Mouse (Mus musculus) hindbrain, embryonic 13.5 days (tissue): ENCODE measurements around the gene C1qa. TPM values are rescaled to one million over a fixed set of nuclear protein-coding genes. Genes with fewer than 3 reads are reported as not detected.

Source experiments
- ATAC-seq: fragments of 200-750 bp; cut with Nextera tagmentation; 2 replicates; pipeline ENCODE4 v1.8.0; 2017; ENCODE audit warnings: moderate TSS enrichment; ENCODE audit not compliant: low FRiP score
- H3K27ac ChIP-seq: fragments of 300-500 bp; sonication (generic); 2 replicates; pipeline ENCODE4 v1.5.1; 2015; ENCODE audit warnings: inconsistent platforms, mild to moderate bottlenecking, moderate library complexity
- H3K27me3 ChIP-seq: fragments of 300-500 bp; sonication (generic); 2 replicates; pipeline ENCODE4 v1.6.1; 2015; ENCODE audit warnings: mild to moderate bottlenecking, inconsistent platforms
- H3K36me3 ChIP-seq: fragments of 300-500 bp; sonication (generic); 2 replicates; pipeline ENCODE4 v1.6.1; 2015; ENCODE audit warnings: mild to moderate bottlenecking, inconsistent platforms
- H3K4me1 ChIP-seq: fragments of 300-500 bp; sonication (generic); replicated peaks from 2 replicates; pipeline ENCODE4 v1.6.1; 2015; ENCODE audit warnings: inconsistent platforms
- H3K4me2 ChIP-seq: fragments of 300-500 bp; sonication (generic); 2 replicates; pipeline ENCODE4 v1.6.1; 2015; ENCODE audit warnings: inconsistent platforms, mild to moderate bottlenecking, moderate library complexity
- H3K4me3 ChIP-seq: fragments of 300-500 bp; sonication (generic); 2 replicates; pipeline ENCODE4 v1.5.1; 2015; ENCODE audit warnings: mild to moderate bottlenecking, inconsistent platforms
- H3K9ac ChIP-seq: fragments of 300-500 bp; sonication (generic); 2 replicates; pipeline ENCODE4 v1.6.1; 2015; ENCODE audit warnings: mild to moderate bottlenecking, inconsistent platforms
- H3K9me3 ChIP-seq: fragments of 300-500 bp; sonication (generic); 2 replicates; pipeline ENCODE4 v1.6.1; 2016; ENCODE audit warnings: inconsistent platforms
- WGBS: fragments of 180-500 bp; shearing (Covaris S2); methylation state at CpG from one replicate; pipeline ENCODE4 v1.1.7; 2015; 5-methylcytosine and 5-hydroxymethylcytosine counted together
- polyA plus RNA-seq: library from polyadenylated mRNA; unstranded; fragments of >200 nt; fragmentation: Nextera tagmentation; extraction: Ambion mirVana; gene quantifications from 2 replicates; pipeline ENCODE4 v1.2.1, GENCODE M21; 2015

Gene C1qa
- polyA plus RNA-seq, 1 experiment from 2014 or later: 24.6 TPM

DNA sequence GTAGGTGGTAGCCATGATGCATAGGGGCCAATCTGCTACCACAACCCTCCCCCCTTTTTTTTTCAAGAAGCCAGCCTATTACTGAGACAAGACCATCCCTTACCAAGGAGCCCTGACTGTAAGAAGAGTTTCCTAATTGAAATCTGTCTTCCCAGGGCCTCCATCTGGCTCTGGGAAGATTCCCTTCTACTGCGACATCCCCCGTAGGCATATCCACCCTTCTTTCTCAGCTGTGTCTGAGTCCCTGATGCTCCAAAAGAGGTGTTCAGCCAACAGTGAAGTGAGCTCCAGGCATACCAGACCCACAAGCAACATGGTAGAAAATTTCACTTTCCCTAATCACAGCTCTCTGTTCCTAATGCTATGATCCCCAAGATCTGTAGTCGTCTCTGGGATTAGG lies 20.9 kb upstream of the C1qa start:
- no peak overlapping the region for H3K9ac ChIP-seq
- no peak overlapping the region for H3K27ac ChIP-seq
- no peak overlapping the region for H3K4me2 ChIP-seq
- WGBS: 88% methylated on average over 3 of the region's 3 CpGs
- no peak for ATAC-seq
- no peaks in the 10 kb centered on the region for H3K9me3 ChIP-seq
- H3K27me3 ChIP-seq: peaks cover 48% of the 10 kb centered on the region
- H3K4me1 ChIP-seq: peaks cover 21% of the 10 kb centered on the region
- no peak overlapping the region for H3K4me3 ChIP-seq
- no peaks in the 10 kb centered on the region for H3K36me3 ChIP-seq

GRCm38 (mm10) chr4:136918834-136919233 lies 20.2 kb upstream of the C1qa start:
- Histone ChIP-seq H3K9me3 (no peaks in the 10 kb centered on the region), H3K9ac (no peak overlapping the region), H3K27ac (no peak overlapping the region), H3K27me3 (peaks cover 44% of the 10 kb centered on the region), H3K4me1 (peaks cover 21% of the 10 kb centered on the region), H3K4me3 (no peak overlapping the region), H3K4me2 (no peak overlapping the region), H3K36me3 (no peaks in the 10 kb centered on the region)
- WGBS: 86% methylated on average over 8 of the region's 8 CpGs
- no peak for ATAC-seq

DNA sequence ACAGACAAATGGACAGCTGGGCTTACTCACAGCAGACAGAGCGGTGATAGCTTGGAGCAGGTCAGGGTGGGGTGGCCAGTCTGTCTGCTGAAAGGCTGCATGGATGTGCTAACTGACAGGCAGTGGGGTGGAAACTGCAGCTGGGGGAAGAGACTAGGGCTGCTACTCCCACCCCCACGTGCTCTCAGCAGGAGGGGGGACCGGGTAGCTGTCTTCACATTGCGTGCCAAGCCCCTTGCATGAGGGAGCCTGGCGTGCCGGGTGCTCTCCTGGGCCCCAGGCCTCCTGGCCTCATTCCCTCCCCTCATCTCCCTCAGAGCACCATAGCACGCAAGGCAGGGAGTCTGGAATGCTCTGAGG lies 18.5 kb upstream of the C1qa start:
- Histone ChIP-seq H3K4me1 (peaks cover 30% of the 10 kb centered on the region), H3K9ac (peak overlapping the region; percentile 43), H3K4me3 (no peak overlapping the region), H3K27ac (peak overlapping the region; percentile 70; the same call in 1 of the 2 replicates), H3K36me3 (no peaks in the 10 kb centered on the region), H3K4me2 (no peak overlapping the region), H3K9me3 (no peaks in the 10 kb centered on the region), H3K27me3 (peaks cover 37% of the 10 kb centered on the region; the same call in 1 of the 2 replicates)
- ATAC-seq: 0 out of 2 replicates have a peak, but pooled peaks have one; percentile 23
- WGBS: 30% methylated on average over 7 of the region's 7 CpGs

GRCm38 (mm10) chr4:136916359-136917164 lies 18.0 kb upstream of the C1qa start:
- no peak for ATAC-seq
- peak overlapping the region; percentile 43 for H3K9ac ChIP-seq

GRCm38 (mm10) chr4:136912841-136913240 lies 14.2 kb upstream of the C1qa start:
- H3K27ac ChIP-seq: peak overlapping the region; percentile 53; the same call in 1 of the 2 replicates
- no peaks in the 10 kb centered on the region for H3K9me3 ChIP-seq
- no peak for ATAC-seq
- H3K4me1 ChIP-seq: peaks cover 41% of the 10 kb centered on the region
- peaks cover 39% of the 10 kb centered on the region for H3K27me3 ChIP-seq
- no peaks in the 10 kb centered on the region for H3K36me3 ChIP-seq
- 10% methylated on average over 9 of the region's 9 CpGs for WGBS
- no peak overlapping the region for H3K9ac ChIP-seq
- no peak overlapping the region for H3K4me3 ChIP-seq
- H3K4me2 ChIP-seq: no peak overlapping the region

More at GRCm38 (mm10) chr4:136916359-136917164, 18.0 kb upstream of the C1qa start:
- H3K27me3 ChIP-seq: peaks cover 37% of the 10 kb centered on the region; the same call in 1 of the 2 replicates
- H3K27ac ChIP-seq: peak overlapping the region; percentile 70
- H3K4me1 ChIP-seq: peaks cover 33% of the 10 kb centered on the region
- no peaks in the 10 kb centered on the region for H3K36me3 ChIP-seq
- no peak overlapping the region for H3K4me2 ChIP-seq
- H3K9me3 ChIP-seq: no peaks in the 10 kb centered on the region
- 44% methylated on average over 20 of the region's 20 CpGs for WGBS
- H3K4me3 ChIP-seq: no peak overlapping the region

DNA sequence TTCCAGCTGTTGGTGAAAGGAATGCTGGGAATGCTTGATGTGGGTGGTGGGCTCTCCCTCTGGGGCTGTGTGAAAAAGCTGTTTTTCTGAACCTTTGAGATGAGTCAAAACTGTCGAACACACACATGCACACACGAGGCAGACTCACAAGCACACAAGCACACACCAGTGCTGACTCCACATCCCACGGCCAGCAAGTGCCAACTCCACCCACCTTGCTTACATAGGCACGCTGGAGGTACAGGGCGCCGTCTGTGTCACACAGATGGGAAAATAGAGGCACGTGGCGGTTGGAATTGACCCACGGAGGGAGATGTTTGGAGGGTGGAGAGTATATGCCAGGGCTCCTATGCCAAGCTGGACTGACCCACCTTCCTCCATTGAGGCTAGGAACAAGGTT lies 13.2 kb upstream of the C1qa start:
- Histone ChIP-seq H3K4me3 (no peak overlapping the region), H3K9ac (0 out of 2 replicates have a peak overlapping the region, but pooled peaks have one; percentile 46), H3K27ac (peak overlapping the region; percentile 25; the same call in 1 of the 2 replicates), H3K27me3 (peaks cover 43% of the 10 kb centered on the region), H3K9me3 (no peaks in the 10 kb centered on the region), H3K4me2 (peak overlapping the region; percentile 42), H3K4me1 (peaks cover 32% of the 10 kb centered on the region), H3K36me3 (no peaks in the 10 kb centered on the region)
- whole genome bisulfite sequencing: 37% methylated on average over 9 of the region's 9 CpGs
- ATAC-seq: no peak

- Histone ChIP-seq H3K27ac (peak overlapping the region; percentile 25), H3K9me3 (no peaks in the 10 kb centered on the region), H3K36me3 (no peaks in the 10 kb centered on the region), H3K4me1 (peaks cover 27% of the 10 kb centered on the region), H3K4me3 (0 out of 2 replicates have a peak overlapping the region, but pooled peaks have one; percentile 4), H3K9ac (0 out of 2 replicates have a peak overlapping the region, but pooled peaks have one; percentile 46), H3K27me3 (peaks cover 49% of the 10 kb centered on the region), H3K4me2 (peak overlapping the region; percentile 42)
- WGBS: under 1% methylated on average over 17 of the region's 17 CpGs
- peak; percentile 48; the same call in 1 of the 2 replicates for ATAC-seq
Observed at GRCm38 (mm10) chr4:136911211-136911646, 12.6 kb upstream of the C1qa start.

DNA sequence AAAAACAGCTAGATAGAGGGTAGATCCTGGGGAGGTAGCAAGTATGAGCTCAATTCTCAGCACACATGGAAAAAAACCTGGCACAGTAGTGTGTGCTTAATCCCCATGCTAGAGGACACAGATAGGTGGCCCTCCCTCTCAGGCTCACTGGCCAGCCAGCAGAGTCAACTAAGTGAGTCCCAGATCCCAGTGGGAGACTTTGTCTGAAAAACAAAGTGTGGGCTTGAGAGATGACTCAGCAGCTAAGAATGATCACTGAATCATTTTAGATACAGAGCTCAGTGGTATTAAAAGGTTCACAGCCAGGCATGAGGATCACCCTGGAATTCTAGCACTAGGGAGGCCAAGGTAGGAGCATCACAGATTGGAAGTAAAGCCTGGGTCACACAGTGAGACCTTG lies 9.2 kb upstream of the C1qa start:
- ATAC-seq: no peak
- no peak overlapping the region for H3K4me2 ChIP-seq
- peaks cover 34% of the 10 kb centered on the region for H3K4me1 ChIP-seq
- H3K36me3 ChIP-seq: no peaks in the 10 kb centered on the region
- H3K9ac ChIP-seq: no peak overlapping the region
- peaks cover 75% of the 10 kb centered on the region for H3K27me3 ChIP-seq
- no peak overlapping the region for H3K27ac ChIP-seq
- H3K4me3 ChIP-seq: no peak overlapping the region
- H3K9me3 ChIP-seq: no peaks in the 10 kb centered on the region

GRCm38 (mm10) chr4:136907033-136907432 lies 8.4 kb upstream of the C1qa start:
- ATAC-seq: no peak
- Histone ChIP-seq H3K4me3 (no peak overlapping the region), H3K36me3 (no peaks in the 10 kb centered on the region), H3K27ac (no peak overlapping the region), H3K27me3 (peaks cover 76% of the 10 kb centered on the region), H3K4me2 (no peak overlapping the region), H3K9me3 (no peaks in the 10 kb centered on the region), H3K9ac (no peak overlapping the region), H3K4me1 (peaks cover 26% of the 10 kb centered on the region)
- 12% methylated on average over 7 of the region's 7 CpGs for WGBS

GRCm38 (mm10) chr4:136904767-136905539 lies 6.3 kb upstream of the C1qa start:
- peak overlapping the region; percentile 34 for H3K4me2 ChIP-seq
- no peak overlapping the region for H3K9ac ChIP-seq
- peak; percentile 57 for ATAC-seq
- H3K36me3 ChIP-seq: no peaks in the 10 kb centered on the region
- no peak overlapping the region for H3K4me3 ChIP-seq
- peaks cover 73% of the 10 kb centered on the region for H3K27me3 ChIP-seq
- no peaks in the 10 kb centered on the region for H3K9me3 ChIP-seq
- 2% methylated on average over 23 of the region's 23 CpGs for WGBS
- H3K4me1 ChIP-seq: peaks cover 12% of the 10 kb centered on the region
- H3K27ac ChIP-seq: no peak overlapping the region

DNA sequence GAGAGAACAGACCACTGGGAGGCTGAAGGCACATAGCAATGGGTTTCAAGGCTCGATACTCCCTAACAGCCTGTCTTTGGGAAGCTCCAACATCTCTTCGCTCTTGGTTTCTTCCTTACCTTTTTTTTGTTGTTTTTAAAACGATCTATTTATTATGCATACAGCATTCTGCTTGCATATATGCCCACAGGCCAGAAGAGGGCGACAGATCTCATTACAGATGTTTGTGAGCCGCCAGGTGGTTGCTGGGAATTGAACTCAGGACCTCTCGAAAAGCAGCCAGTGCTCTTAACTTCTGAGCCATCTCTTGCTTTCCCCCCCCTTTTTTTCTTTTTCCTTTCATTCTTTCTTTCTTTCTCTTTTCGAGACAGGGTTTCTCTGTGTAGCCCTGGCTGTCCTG lies 551 bp upstream of the C1qa start:
- H3K9me3 ChIP-seq: no peaks in the 10 kb centered on the region
- no peak overlapping the region for H3K4me2 ChIP-seq
- H3K27me3 ChIP-seq: peaks cover 72% of the 10 kb centered on the region
- H3K27ac ChIP-seq: no peak overlapping the region
- 62% methylated on average over 7 of the region's 7 CpGs for WGBS
- H3K36me3 ChIP-seq: no peaks in the 10 kb centered on the region
- no peak overlapping the region for H3K9ac ChIP-seq
- H3K4me1 ChIP-seq: peaks cover 9% of the 10 kb centered on the region
- no peak overlapping the region for H3K4me3 ChIP-seq
- ATAC-seq: no peak

DNA sequence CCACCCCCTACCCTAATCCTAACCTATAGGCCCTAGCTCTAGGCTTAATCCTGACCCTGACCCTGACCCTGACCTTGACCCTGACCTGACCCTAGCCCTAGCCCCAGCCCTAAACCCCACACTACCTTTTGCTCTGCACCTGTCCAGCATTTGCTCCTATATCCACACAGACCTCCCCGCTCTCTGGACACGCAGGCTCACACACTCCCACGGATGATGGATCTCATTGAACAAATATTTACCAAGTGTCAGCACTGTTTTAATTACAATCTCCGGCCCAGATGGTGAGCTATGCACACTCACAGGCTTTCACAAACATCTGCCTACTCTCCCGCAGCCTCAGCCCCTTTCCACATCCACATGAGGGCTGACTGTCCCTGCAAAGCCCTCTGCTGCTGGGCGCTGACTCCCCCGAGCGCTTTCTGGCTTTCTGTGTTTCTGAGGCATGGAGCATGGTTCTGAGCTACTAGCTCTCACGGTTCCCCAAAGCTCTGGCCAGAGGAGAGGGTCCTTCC lies 462 bp downstream of the C1qa start:
- ATAC-seq: no peak
- H3K27me3 ChIP-seq: peaks cover 65% of the 10 kb centered on the region
- H3K9ac ChIP-seq: no peak overlapping the region
- H3K4me3 ChIP-seq: no peak overlapping the region
- 67% methylated on average over 9 of the region's 9 CpGs for WGBS
- peaks cover 9% of the 10 kb centered on the region for H3K4me1 ChIP-seq
- H3K36me3 ChIP-seq: no peaks in the 10 kb centered on the region
- no peak overlapping the region for H3K27ac ChIP-seq
- H3K9me3 ChIP-seq: no peaks in the 10 kb centered on the region
- no peak overlapping the region for H3K4me2 ChIP-seq
